Mouse (Mus musculus): Measurements from ENCODE around the gene Cd4.

DNA sequence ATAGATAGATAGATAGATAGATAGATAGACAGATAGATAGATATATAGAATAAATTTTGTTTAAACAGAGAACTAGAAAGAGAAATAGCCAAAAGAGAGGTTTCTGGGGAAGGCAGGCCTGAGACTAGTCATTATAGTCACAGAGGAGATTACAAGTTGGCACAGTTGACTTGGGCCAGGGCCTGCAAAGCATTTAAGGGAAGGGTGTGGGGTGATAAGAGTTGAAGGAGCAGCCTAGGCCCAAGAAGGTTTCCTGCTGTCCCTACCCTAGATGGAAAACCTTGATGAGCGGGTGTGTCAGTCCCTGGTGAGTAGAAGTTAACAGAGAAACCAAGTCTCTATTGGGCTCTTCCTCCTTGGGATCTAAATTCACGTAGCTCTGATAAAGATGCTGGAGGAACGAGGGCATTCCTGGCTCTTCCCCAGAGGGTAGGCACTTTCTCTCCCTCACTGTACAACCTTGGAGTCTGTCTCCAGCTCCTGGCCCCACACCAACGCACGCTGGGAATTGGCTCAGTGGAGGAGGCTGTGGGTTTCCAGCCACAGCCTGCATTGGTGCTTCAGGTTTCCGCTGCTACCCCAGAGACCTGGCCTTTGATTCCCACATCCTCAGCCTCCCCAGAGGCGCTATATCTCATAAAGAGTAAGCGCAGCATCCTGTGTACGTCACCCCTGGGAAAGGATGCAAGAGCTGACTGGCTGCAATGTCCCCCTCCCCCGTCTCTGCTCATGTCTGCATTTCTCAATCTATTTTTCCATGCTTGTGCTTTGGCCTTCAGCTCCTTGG is 3.1 kb downstream of the Cd4 start:
- TF ChIP-seq MAX (IDR thresholded peaks at IDR 0.05; ENCODE audit: low read depth) (no peak), POLR2A (IDR thresholded peaks at IDR 0.05; ENCODE audit: insufficient read length, low read depth) (no peak), POLR2AphosphoS2 (IDR thresholded peaks at IDR 0.05; ENCODE audit: insufficient read length, low read depth) (no peak), MYOG (IDR thresholded peaks at IDR 0.05; ENCODE audit: control insufficient read depth in 1 of 3, insufficient read depth in 1 of 3, insufficient read length in 2 of 3, low read depth in 2 of 3) (no peak)

Data from myocyte (in vitro differentiated cells).